Mouse (Mus musculus) left cerebral cortex, postnatal 14 days (tissue): ENCODE measurements at regions not wholly inside any gene's neighbourhood (a gene's known extent, or its start where the extent isn't known, plus 50 kb on each side); places are given as distances from the start of the nearest gene placed in this dataset.
"Not testable (repeated sequence)": the region's sequence is repeated elsewhere in the genome, so short reads cannot be mapped to it uniquely, and the experiment has no call there.

Experiments used
- DNase-seq, 2 experiments: peaks; one replicate each; pipeline ENCODE4 v3.0.0; 2021 to 2022; ENCODE audit warnings: low spot score in 2 of 2, mixed read lengths in 1 of 2
- intact Hi-C: fragments of 180-260 bp; cut with DNase I; formaldehyde crosslinking; loops from one replicate; pipeline ENCODE4 v1.15.1; 2025

DNA sequence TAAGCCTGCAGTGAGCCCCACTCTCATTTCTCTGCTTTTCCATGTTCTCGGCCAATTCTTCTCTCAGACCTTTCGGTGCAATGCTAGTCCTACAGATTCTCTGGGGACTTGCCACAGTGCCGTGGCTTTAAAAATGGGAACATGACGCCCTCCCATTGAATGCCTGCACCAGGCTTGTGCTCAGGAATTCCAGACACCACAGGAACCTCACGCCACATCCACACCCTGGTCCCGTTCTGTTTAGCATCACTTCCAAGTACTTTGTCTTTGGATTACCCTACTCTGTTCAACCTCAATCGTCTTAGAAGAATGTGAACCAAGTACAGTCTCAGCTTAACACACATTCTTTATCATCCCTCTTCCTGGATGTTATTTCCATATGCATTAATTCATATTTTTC is 66.5 kb downstream of the Nabp1 start:
- intact Hi-C loops = no loop called here
- DNase-seq = no peak

DNA sequence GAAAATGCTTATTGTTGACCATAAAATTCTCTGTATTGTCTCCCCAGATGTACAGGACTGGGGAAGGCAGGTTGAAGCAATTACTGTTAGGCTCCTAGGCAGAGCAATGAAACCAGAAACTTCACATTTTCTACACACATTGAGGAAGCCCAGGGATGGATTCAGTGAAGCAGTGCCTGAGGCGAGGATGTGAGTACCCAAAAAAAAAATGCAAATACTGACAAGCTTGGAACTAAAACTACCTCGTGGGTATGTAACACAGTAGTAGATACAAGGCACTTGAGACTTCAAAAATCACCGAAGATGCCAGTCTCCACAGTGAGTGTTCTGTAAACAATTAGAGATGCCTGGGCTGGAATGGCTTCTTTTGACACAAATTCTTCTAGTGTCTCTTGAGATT is 74.6 kb downstream of the Nabp1 start:
- intact Hi-C loops = no loop called here
- DNase-seq = no peak

DNA sequence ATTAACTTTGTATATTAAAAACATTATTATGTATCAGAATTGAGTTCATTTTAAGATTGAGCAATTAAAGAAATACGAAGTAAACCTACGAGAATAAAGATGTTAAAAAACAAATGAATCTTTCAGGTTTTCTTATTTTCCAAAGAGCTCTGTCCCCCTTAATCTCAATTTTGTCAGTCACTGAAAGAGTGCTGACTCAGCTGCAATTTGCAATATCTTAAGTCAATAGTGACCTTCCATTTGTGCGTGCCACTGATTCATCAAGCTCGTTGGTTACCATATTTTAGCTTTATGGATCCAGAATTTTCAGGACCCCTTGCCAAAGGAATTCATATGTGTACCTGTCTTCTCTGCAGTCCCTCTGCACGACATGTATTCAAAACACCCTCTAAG is 75.7 kb downstream of the Nabp1 start:
- intact Hi-C loops = no loop called here
- DNase-seq = no peak

DNA sequence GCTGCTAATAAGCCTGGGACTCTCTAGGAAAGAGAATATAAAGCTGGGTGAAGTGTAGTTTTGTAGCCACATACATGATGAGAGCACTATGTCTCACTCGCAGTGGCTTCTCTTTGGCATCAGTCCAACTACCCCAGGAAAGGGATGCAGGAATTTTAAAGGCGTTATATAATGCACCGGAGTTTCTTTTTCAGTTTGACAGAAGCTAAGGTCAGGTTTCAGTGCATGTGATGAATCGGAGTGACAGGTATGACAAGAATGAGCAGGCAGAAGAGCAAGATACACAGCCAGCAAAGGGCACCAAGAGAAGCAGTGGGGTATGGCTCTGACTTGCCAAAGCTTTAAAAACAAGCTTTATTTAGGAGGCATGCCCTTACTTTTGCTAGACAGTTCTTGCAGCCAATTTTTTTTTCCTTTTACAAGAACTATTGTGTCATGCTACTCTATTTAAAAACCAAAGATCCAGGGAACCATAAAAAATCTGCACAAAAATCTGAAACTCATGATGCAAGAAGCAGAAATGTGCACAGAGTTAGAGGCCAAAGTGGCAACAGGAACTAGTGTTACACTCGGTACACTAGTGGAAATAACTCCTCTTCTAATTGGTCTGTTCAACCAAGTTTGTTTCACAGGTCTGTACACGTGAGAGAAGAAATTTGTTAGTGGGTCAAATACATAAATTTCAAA is 76.2 kb downstream of the Nabp1 start:
- intact Hi-C loops = no loop called here
- DNase-seq = no peak

DNA sequence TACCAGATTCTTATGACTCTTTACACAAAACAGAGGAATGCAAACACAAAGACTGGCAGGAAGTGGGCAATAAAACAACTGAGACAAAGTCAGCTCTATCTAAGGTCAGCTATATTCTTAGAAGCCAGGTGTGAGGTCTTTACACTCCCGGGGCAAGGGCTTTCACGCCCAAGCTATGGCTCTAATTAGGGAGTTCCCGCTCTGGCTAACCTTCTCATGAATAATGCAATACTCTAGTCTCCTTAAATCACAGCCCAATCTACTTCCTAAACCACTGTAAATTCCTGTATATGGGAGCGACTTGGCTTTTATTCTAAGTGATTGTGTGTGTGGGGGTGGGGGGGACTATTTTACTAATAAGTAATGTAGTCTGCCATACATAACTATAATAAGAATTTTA is 77.7 kb downstream of the Nabp1 start:
- DNase-seq, intact Hi-C loops: not testable (repeated sequence)

DNA sequence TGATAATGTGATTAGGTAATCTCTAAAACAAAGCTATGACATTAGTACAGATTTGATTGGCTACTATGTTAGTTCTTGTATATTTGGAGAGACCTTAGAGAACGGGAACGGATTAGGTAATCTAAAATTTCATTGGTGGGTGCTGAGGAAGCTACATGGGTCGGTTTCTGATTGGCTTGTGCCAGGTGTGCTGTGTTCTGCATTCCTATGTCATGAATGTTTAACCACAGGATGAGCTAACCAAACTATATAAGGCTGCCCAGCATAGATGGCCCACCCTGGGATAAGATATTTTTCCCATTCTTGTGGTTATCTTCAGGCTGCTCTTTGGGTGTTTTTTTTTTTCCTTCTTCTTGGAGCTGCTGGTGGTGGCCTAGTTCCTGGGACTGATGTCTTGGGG is 91.4 kb downstream of the Nabp1 start:
- intact Hi-C loops = no loop called here
- DNase-seq = no peak

DNA sequence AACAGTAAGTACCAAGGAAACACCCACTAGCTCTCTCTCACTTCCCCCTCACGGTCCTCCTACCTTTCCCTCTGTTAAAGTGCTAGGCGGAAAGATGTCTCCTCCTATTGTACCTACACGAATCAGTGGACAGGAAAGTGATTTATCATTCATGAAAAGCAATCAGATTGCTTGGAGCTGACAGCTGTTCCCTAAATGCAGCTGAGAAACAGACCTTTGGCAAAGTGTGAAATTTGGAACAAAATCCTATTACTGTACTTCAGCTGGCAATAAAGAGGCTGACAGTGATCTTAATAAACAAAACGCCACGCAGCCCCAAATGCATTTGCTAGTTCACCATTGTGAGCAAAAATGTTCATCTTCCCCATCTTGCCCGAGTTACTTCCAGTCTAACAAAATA is 94.2 kb downstream of the Nabp1 start:
- DNase-seq = no peak

DNA sequence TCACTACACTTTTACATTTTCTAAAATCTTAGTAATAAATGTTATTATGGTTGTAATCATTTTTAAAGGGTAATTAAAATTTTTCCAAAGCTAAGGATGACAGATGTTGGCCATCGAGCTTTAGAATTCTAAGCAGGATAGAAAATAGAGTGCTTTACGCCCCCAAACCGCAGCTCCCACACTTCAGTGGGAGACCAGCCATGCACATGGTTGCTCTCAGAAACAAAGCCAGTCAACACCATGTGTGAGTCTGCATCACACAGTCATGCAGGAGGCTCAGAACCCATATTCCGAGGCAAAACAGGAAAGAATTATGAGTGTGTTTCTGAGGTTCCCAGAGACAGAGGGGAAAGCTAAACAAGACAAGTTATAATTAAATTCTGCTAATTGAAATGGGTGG is 91.3 kb downstream of the Cavin2 start:
- intact Hi-C loops = no loop called here
- peak; percentile 30 to 37 for DNase-seq

More for the DNA sequence above, 94.2 kb downstream of the Nabp1 start:
- intact Hi-C loops = no loop called here

DNA sequence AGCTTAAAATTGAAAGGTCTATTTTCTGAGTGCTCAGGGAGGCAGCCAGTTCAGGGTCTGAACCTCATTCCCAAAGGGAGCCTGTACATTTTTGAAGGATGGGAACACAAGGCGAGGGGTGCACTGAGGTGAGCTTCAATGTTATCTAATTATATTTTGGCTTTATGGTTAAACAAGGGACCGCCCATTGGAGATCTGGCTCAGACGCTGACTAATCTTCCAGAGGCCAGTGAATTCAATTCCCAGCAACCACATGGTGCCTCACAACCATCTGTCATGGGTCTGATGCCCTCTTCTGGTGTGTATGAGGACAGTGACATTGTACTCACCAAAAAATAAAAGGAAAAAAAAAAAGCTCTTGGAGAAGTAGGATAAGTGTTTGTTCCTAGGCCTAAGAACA is 78.7 kb downstream of the Cavin2 start:
- intact Hi-C loops = no loop called here
- no peak for DNase-seq

DNA sequence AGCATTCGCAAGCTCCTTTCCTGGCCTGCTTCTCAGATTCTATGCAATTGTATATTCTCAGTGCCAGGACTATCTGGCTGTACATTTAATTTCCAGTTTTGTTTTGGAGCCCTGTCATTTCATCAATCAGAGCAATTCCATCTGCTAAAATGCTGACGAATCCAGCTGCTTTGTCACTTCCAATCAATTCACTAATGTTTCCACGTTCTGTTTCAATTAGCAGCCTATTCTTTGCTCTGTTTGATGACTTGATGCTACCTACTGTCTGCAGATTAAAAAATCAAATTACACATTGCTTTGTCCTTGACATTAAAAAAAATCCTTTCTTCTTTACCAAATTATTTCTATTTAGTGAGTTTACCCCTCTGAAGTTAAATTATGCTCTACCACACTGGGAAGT is 71.2 kb downstream of the Cavin2 start:
- no peak for DNase-seq
- intact Hi-C loops = no loop called here
